ENCODE assay signal across 9 mouse cellular contexts in the genomic region with DNA sequence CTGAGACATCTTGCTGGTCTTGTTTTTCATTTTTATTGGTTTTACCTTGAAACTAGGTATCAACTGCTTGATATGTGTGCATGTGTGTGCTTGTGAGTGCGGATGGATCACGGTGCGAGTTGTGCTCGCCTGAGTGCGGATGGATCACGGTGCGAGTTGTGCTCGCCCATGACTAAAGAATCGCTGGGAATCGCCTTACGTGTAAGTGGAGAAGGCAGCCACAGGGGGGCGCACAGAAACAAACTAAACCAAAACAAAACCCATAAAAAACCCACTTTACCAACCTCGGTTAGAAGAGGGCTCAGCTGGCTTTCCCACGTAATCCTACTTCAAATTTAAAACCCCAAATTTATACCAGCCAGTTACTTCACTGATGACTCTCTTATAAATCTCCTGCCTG. TPM values are rescaled to one million over a fixed set of nuclear protein-coding genes. Genes with fewer than 3 reads are reported as not detected.
A peak's percentile ranks its signal among the peaks of the same experiment; 100 is the strongest.
DNase-seq lines count a peak whose midpoint lies in the region; ATAC-seq and TF ChIP-seq lines count a peak whose summit lies in the region.
"Had no signal": no experiment of that assay in that cellular context is flagged by ENCODE, and none has a peak within 500 bp of the region (broad histone marks: within the 10 kb centered on the region; RNA-seq: fewer than 3 reads in every experiment).

No protein-coding gene starts in this region.

- DNase-seq in forebrain, embryonic 10.5 days (ENCODE audit: extremely low spot score, low spot score): peak; percentile 53
- peak; percentile 49 for DNase-seq in thymus, adult 2 months
- DNase-seq in thymus, adult 18-20 months: no peak
- DNase-seq in cerebellum, postnatal 10 days: peak; percentile 84 to 85
- DNase-seq in limb, embryonic 11.5 days (ENCODE audit: low spot score): peak; percentile 77
- peak; percentile 48 for DNase-seq in right cerebral cortex, adult 18-20 months

- no peak overlapping the region for H3K27ac ChIP-seq in forebrain, embryonic 10.5 days
- H3K27ac ChIP-seq in forebrain, embryonic 12.5 days: no peak overlapping the region
- no peak overlapping the region for H3K27ac ChIP-seq in thymus, adult 2 months (ENCODE audit: control insufficient read depth, insufficient read depth, low read length)
- no peak overlapping the region for H3K27ac ChIP-seq in limb, embryonic 11.5 days (replicated peaks; ENCODE audit: low read depth, low read length)
- H3K27ac ChIP-seq: limb, embryonic 12.5 days had no signal

- no peaks in the 10 kb centered on the region; the same call in 1 of the 2 replicates for H3K4me1 ChIP-seq in forebrain, embryonic 10.5 days
- H3K4me1 ChIP-seq in forebrain, embryonic 12.5 days: no peaks in the 10 kb centered on the region
- H3K4me1 ChIP-seq in thymus, adult 2 months (replicated peaks; ENCODE audit: control insufficient read depth, insufficient read depth, low read length): no peaks in the 10 kb centered on the region
- H3K4me1 ChIP-seq in limb, embryonic 11.5 days (ENCODE audit: control insufficient read depth, insufficient read depth, low read length): no peaks in the 10 kb centered on the region
- H3K4me1 ChIP-seq: limb, embryonic 12.5 days had no signal

- TF ChIP-seq CTCF in thymus, adult 2 months (IDR thresholded peaks at IDR 0.05; ENCODE audit: borderline replicate concordance, control insufficient read depth, extremely low read depth, insufficient read depth, low read length, poor library complexity): peak; percentile 54; the same call in 1 of the 2 replicates

- no peak overlapping the region for H3K4me2 ChIP-seq in forebrain, embryonic 12.5 days
- no peak overlapping the region for H3K4me2 ChIP-seq in limb, embryonic 11.5 days (ENCODE audit: low read depth, severe bottlenecking)
- H3K4me2 ChIP-seq: limb, embryonic 12.5 days had no signal

- no peak for ATAC-seq in forebrain, embryonic 12.5 days (ENCODE audit: low FRiP score)
- peak; percentile 51 to 61; a peak in 3 of 4 replicates for ATAC-seq in hematopoietic stem cell, adult 5-6 weeks (replicated peaks in 1 of 2; ENCODE audit: insufficient read depth in 1 of 2, low FRiP score in 2 of 2, low TSS enrichment in 1 of 2, low read depth in 1 of 2, poor library complexity in 2 of 2, severe bottlenecking in 2 of 2)
- no peak for ATAC-seq in limb, embryonic 11.5 days (ENCODE audit: insufficient number of reproducible peaks, low FRiP score, low TSS enrichment, low read depth)

- H3K4me3 ChIP-seq in forebrain, embryonic 10.5 days: no peak overlapping the region
- H3K4me3 ChIP-seq in forebrain, embryonic 12.5 days (replicated peaks): no peak overlapping the region
- H3K4me3 ChIP-seq in thymus, adult 2 months (ENCODE audit: control insufficient read depth, insufficient read depth, low read length): no peak overlapping the region
- no peak overlapping the region for H3K4me3 ChIP-seq in limb, embryonic 11.5 days (ENCODE audit: low read depth, low read length)
- H3K4me3 ChIP-seq: limb, embryonic 12.5 days had no signal

- H3K27me3 ChIP-seq in forebrain, embryonic 10.5 days (ENCODE audit: poor library complexity, severe bottlenecking): no peaks in the 10 kb centered on the region
- no peaks in the 10 kb centered on the region for H3K27me3 ChIP-seq in forebrain, embryonic 12.5 days
- H3K27me3 ChIP-seq in thymus, adult 2 months (ENCODE audit: control insufficient read depth, insufficient read depth, low read length): no peaks in the 10 kb centered on the region
- no peaks in the 10 kb centered on the region for H3K27me3 ChIP-seq in limb, embryonic 11.5 days (ENCODE audit: control insufficient read depth, insufficient read depth, low read length)
- H3K27me3 ChIP-seq: limb, embryonic 12.5 days had no signal

- no peaks in the 10 kb centered on the region for H3K9me3 ChIP-seq in forebrain, embryonic 10.5 days
- no peaks in the 10 kb centered on the region for H3K9me3 ChIP-seq in forebrain, embryonic 12.5 days
- H3K9me3 ChIP-seq in limb, embryonic 11.5 days (ENCODE audit: control insufficient read depth, low read length): no peaks in the 10 kb centered on the region
- H3K9me3 ChIP-seq: limb, embryonic 12.5 days had no signal

- no peak for TF ChIP-seq POLR2A in thymus, adult 2 months (IDR thresholded peaks at IDR 0.05; ENCODE audit: control insufficient read depth, extremely low read depth, insufficient read depth, low read length, poor library complexity)

- no peak overlapping the region for H3K9ac ChIP-seq in forebrain, embryonic 12.5 days
- H3K9ac ChIP-seq in limb, embryonic 11.5 days (ENCODE audit: low read length): no peak overlapping the region
- H3K9ac ChIP-seq: limb, embryonic 12.5 days had no signal

- 39% methylated on average over 14 of the region's 14 CpGs for WGBS in forebrain, embryonic 10.5 days
- WGBS in forebrain, embryonic 12.5 days: 38% methylated on average over 14 of the region's 14 CpGs
- 22% methylated on average over 14 of the region's 14 CpGs for WGBS in thymus, adult 2 months
- WGBS in limb, embryonic 11.5 days: 26% methylated on average over 14 of the region's 14 CpGs

- H3K36me3 ChIP-seq in forebrain, embryonic 10.5 days (replicated peaks): no peaks in the 10 kb centered on the region
- no peaks in the 10 kb centered on the region for H3K36me3 ChIP-seq in forebrain, embryonic 12.5 days (replicated peaks)
- H3K36me3 ChIP-seq in thymus, adult 2 months (ENCODE audit: control insufficient read depth, insufficient read depth, low read length): no peaks in the 10 kb centered on the region
- no peaks in the 10 kb centered on the region for H3K36me3 ChIP-seq in limb, embryonic 11.5 days (ENCODE audit: control insufficient read depth, insufficient read depth, low read length)
- H3K36me3 ChIP-seq: limb, embryonic 12.5 days had no signal

RNA-seq across cellular contexts. Expression of gene Slc5a11, which starts 9.3 kb away (rescaled TPM):
- not detected in 2 replicates for polyA plus RNA-seq in forebrain, embryonic 10.5 days (2016; fragmentation: Nextera tagmentation; extraction: Ambion mirVana)
- polyA plus RNA-seq in forebrain, embryonic 12.5 days (2016; fragmentation: Nextera tagmentation; extraction: Ambion mirVana): 0.11 and 0.13 TPM in 2 replicates
- polyA plus RNA-seq in thymus, adult 2 months (2012; rRNA removed): 0.55 and 0.84 TPM in 2 replicates
- total RNA-seq in hematopoietic stem cell, adult 5-6 weeks (2017): 0.50 and 1.3 TPM in 2 replicates
- not detected in 2 replicates for polyA plus RNA-seq in limb, embryonic 11.5 days (2014; fragmentation: Nextera tagmentation; extraction: Ambion mirVana)

Comparison
In these comparisons a context has a peak if more than half of its experiments do, and no peak if none do; other contexts are left out.
1. DNase-seq: peak in forebrain, embryonic 10.5 days (single experiment), thymus, adult 2 months (single experiment), cerebellum, postnatal 10 days (2 of 2), limb, embryonic 11.5 days (single experiment) and right cerebral cortex, adult 18-20 months (single experiment); none in thymus, adult 18-20 months (0 of 2).
2. ATAC-seq: peak in hematopoietic stem cell, adult 5-6 weeks (2 of 2); none in forebrain, embryonic 12.5 days (single experiment) and limb, embryonic 11.5 days (single experiment).